Mouse (Mus musculus) lung, adult 2 months (tissue): Measurements from ENCODE around the gene Zfp36.

Experiments
- CTCF ChIP-seq: fragments of 200-500 bp; IDR thresholded peaks from 2 replicates; pipeline ENCODE4 v1.5.1; 2011; ENCODE audit warnings: mild to moderate bottlenecking, low read length, control low read depth; ENCODE audit not compliant: insufficient read depth
- POLR2A ChIP-seq: fragments of 200-500 bp; IDR thresholded peaks from 2 replicates; pipeline ENCODE4 v1.6.1; 2011; ENCODE audit warnings: low read depth, mild to moderate bottlenecking, control low read depth, low read length, borderline replicate concordance; ENCODE audit errors: extremely low read depth

DNA sequence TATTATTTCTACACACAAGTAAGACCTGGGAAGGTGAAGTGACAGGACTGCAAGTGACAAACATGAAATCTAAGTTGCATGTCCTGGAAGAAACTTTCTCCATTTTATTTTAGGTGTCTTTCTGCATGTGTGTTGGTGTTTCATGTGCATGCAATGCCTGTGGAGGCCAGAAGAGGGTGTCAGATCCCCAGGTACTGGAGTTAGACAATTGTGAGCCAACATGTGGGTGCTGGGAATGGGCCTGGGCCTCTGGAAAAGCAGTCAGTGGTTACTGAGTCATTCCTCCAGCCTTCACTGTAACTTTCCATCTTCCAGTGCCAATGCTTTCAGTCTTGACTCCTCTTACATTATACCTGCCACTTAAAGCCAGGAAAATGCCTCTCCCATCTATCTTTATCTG lies 37.3 kb upstream of the Zfp36 start:
- TF ChIP-seq CTCF (no peak), POLR2A (no peak)
